Mouse (Mus musculus) midbrain, embryonic 16.5 days (tissue): ENCODE measurements around the gene Wdr63. TPM values are rescaled to one million over a fixed set of nuclear protein-coding genes. Genes with fewer than 3 reads are reported as not detected.

ENCODE experiments used
- ATAC-seq: fragments of 200-750 bp; cut with Nextera tagmentation; 2 replicates; pipeline ENCODE4 v1.8.0; 2017; ENCODE audit warnings: moderate TSS enrichment
- H3K27ac ChIP-seq: fragments of 300-500 bp; sonication (generic); 2 replicates; pipeline ENCODE4 v1.5.1; 2014; ENCODE audit warnings: mild to moderate bottlenecking, low read length, mixed read lengths
- H3K27me3 ChIP-seq: fragments of 300-500 bp; sonication (generic); 2 replicates; pipeline ENCODE4 v1.6.1; 2014; ENCODE audit warnings: low read depth, low read length, mixed read lengths; ENCODE audit not compliant: control insufficient read depth, insufficient read depth
- H3K36me3 ChIP-seq: fragments of 300-500 bp; sonication (generic); 2 replicates; pipeline ENCODE4 v1.6.1; 2014; ENCODE audit warnings: mild to moderate bottlenecking, low read length, moderate library complexity, mixed read lengths; ENCODE audit not compliant: control insufficient read depth, insufficient read depth
- H3K4me1 ChIP-seq: fragments of 300-500 bp; sonication (generic); 2 replicates; pipeline ENCODE4 v1.6.1; 2014; ENCODE audit warnings: mild to moderate bottlenecking, low read length, mixed read lengths; ENCODE audit not compliant: control insufficient read depth, insufficient read depth
- H3K4me2 ChIP-seq: fragments of 300-500 bp; sonication (generic); 2 replicates; pipeline ENCODE4 v1.6.1; 2014; ENCODE audit warnings: mild to moderate bottlenecking, low read length, mixed read lengths
- H3K4me3 ChIP-seq: fragments of 300-500 bp; sonication (generic); 2 replicates; pipeline ENCODE4 v1.5.1; 2014; ENCODE audit warnings: low read depth, mild to moderate bottlenecking, low read length, moderate library complexity, mixed read lengths
- H3K9ac ChIP-seq: fragments of 300-500 bp; sonication (generic); 2 replicates; pipeline ENCODE4 v1.6.1; 2014; ENCODE audit warnings: low read depth, low read length, mixed read lengths
- H3K9me3 ChIP-seq: fragments of 300-500 bp; sonication (generic); replicated peaks from 2 replicates; pipeline ENCODE4 v1.6.1; 2014; ENCODE audit warnings: mild to moderate bottlenecking, low read length, mixed read lengths; ENCODE audit not compliant: control insufficient read depth, poor library complexity, severe bottlenecking
- WGBS: fragments of 180-500 bp; shearing (Covaris S2); extraction: QIAGEN DNeasy Blood & Tissue Kit; methylation state at CpG from one replicate; pipeline ENCODE4 v1.1.7; 2014; 5-methylcytosine and 5-hydroxymethylcytosine counted together
- polyA plus RNA-seq: library from polyadenylated mRNA; unstranded; fragments of >200 nt; fragmentation: Nextera tagmentation; extraction: Ambion mirVana; gene quantifications from 2 replicates; pipeline ENCODE4 v1.2.1, GENCODE M21; 2015

Wdr63 gene
- polyA plus RNA-seq, 1 experiment from 2014 or later = 1.1 TPM

DNA sequence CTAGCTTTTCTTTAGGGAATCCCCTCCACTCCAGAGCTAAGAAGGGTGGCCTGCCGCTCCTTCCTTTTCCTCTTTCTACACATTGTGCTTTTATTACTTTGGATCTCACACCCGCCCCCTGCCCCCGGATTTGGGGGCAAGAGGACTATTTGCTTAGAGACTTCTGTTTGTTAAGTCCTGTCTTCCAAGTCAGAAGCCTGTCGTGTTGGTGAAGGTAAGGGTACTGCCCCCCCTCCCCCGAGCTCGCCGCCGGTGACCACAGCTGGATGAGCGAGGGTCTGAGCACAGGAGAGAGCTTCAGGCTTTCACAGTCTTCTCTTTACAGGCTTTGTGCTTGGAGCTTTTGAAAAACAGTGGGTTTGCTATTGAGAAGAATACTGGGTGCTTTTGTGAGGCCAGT lies 90.4 kb downstream of the Wdr63 start:
- H3K27me3 ChIP-seq = no peaks in the 10 kb centered on the region
- no peak for ATAC-seq
- no peak overlapping the region for H3K4me2 ChIP-seq
- H3K4me3 ChIP-seq = no peak overlapping the region
- H3K9me3 ChIP-seq = no peaks in the 10 kb centered on the region
- H3K4me1 ChIP-seq = no peaks in the 10 kb centered on the region
- no peak overlapping the region for H3K9ac ChIP-seq
- H3K36me3 ChIP-seq = no peaks in the 10 kb centered on the region
- H3K27ac ChIP-seq = no peak overlapping the region
- WGBS = 42% methylated on average over 9 of the region's 9 CpGs

DNA sequence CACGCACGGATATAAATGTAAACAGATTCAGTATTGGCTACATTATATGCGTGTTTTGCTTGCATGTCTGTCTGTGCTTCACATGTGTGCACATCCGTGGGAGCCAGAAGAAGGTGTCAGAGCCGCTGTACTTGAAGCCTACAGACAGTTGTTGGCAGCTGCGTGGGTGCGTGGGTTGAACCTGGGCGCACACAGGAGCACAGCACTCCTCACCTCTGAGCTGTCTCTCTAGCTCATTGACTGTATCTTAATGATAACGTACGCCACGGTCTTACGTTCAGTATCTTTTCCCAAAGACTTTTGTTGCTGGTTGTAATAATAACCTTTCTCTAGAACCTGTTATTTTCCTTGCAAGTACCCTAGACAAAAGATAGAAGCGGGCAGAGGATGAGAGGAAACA lies 91.0 kb downstream of the Wdr63 start:
- WGBS = 85% methylated on average over 13 of the region's 13 CpGs
- no peak overlapping the region for H3K4me3 ChIP-seq
- H3K36me3 ChIP-seq = no peaks in the 10 kb centered on the region
- no peak overlapping the region for H3K4me2 ChIP-seq
- no peak overlapping the region for H3K9ac ChIP-seq
- H3K4me1 ChIP-seq = no peaks in the 10 kb centered on the region
- no peak overlapping the region for H3K27ac ChIP-seq
- no peaks in the 10 kb centered on the region for H3K9me3 ChIP-seq
- no peaks in the 10 kb centered on the region for H3K27me3 ChIP-seq
- no peak for ATAC-seq

DNA sequence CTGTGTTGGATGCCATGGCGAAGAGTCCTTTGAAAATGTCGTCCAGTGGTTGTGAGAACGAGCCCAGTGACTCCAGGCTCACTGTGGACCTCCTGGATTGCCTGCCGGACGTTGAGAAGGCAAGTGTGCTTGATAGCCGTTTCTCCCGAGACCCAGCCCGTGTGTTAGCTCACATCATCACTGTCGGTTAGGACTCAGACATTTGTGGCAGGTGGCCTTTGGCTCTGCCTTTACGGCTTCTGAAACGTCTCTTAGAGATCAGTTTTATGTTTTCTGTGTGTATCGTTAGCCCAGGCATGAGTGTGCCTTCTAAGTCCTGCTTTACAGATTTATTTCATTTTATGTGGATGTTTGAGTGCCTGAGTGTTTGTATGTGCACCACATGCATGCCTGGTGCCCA lies 93.6 kb downstream of the Wdr63 start:
- H3K9ac ChIP-seq = no peak overlapping the region
- H3K4me1 ChIP-seq = no peaks in the 10 kb centered on the region
- no peaks in the 10 kb centered on the region for H3K27me3 ChIP-seq
- no peak for ATAC-seq
- H3K9me3 ChIP-seq = no peaks in the 10 kb centered on the region
- no peak overlapping the region for H3K4me2 ChIP-seq
- 95% methylated on average over 12 of the region's 12 CpGs for WGBS
- no peaks in the 10 kb centered on the region for H3K36me3 ChIP-seq
- H3K27ac ChIP-seq = no peak overlapping the region
- H3K4me3 ChIP-seq = no peak overlapping the region

DNA sequence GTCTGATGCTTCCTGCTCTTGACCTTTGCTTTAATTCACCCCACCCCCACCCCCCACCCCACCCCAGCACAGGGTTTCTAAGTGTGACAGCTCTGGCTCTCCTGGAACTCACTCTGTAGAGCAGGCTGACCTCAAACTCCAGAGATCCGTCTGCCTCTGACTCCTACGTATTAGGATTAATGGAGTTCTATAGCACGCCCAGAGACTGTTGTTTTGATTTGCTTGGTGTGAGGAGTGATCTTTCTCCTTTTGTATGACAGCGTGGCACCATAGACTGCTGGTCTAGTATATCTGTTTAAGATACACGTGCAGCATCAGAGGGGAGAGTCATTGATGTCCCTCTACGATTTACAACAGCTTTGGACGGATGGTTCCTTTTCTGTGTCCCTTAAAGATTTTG lies 94.4 kb downstream of the Wdr63 start:
- no peak overlapping the region for H3K27ac ChIP-seq
- no peak overlapping the region for H3K4me2 ChIP-seq
- H3K4me1 ChIP-seq = no peaks in the 10 kb centered on the region
- 93% methylated on average over 7 of the region's 7 CpGs for WGBS
- H3K9me3 ChIP-seq = no peaks in the 10 kb centered on the region
- no peak for ATAC-seq
- no peaks in the 10 kb centered on the region for H3K36me3 ChIP-seq
- H3K4me3 ChIP-seq = no peak overlapping the region
- H3K9ac ChIP-seq = no peak overlapping the region
- no peaks in the 10 kb centered on the region for H3K27me3 ChIP-seq

DNA sequence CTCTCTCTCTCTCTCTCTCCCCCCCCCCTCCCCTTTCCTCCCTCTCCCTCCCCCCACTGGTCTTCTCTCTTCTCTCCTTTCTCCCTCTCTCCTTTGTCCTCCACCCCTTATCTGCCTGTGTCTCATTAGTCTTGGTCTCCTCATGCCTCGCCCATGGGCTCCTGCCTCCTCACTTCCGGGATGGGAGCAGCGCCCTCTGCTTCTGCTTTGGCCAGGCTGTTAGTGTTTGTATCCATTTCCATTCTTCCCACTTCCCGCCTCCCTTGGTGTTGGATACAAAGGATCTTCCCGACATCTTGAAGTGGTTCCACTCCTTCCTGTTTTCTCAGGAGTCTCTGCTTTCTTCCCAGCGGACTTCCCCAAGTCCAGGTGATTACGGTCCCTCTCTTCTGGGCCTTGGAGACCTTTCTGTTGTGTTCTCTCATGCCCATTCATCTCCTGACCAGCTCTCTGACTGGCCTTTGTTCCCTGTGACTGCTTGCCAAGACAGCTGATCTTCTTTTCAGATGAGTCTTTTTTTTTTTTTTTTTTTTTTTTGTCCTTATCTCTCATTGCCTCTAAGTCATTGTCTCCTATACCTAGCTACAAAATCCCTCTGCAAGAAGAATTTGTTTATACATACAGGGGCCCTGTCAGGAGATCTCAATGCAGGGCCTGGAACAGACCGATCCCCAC lies 96.2 kb downstream of the Wdr63 start:
- no peak overlapping the region for H3K27ac ChIP-seq
- no peak overlapping the region for H3K4me3 ChIP-seq
- H3K4me2 ChIP-seq = no peak overlapping the region
- no peaks in the 10 kb centered on the region for H3K9me3 ChIP-seq
- H3K4me1 ChIP-seq = no peaks in the 10 kb centered on the region
- H3K9ac ChIP-seq = no peak overlapping the region
- H3K36me3 ChIP-seq = no peaks in the 10 kb centered on the region
- ATAC-seq = no peak
- WGBS = 65% methylated on average over 8 of the region's 8 CpGs
- no peaks in the 10 kb centered on the region for H3K27me3 ChIP-seq

DNA sequence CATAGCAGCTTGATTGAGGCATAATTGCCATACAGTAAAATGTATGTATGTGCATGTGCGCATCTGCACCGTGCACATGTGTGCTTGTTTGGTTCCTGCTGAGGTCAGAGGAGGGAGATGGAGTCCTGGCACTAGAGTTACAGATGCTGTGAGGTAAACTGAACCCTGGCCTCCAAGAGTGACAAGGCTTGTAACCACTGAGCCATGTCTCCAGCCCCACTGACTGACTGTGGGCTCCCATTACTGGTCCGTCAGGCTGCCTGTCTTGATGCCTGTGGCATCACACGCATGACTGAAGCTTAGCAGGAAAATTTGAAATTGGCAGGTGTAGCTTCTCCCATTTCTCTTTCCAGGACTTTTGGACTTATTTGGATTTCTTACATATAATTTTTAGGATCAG lies 97.2 kb downstream of the Wdr63 start:
- 86% methylated on average over 4 of the region's 4 CpGs for WGBS
- no peak overlapping the region for H3K9ac ChIP-seq
- no peaks in the 10 kb centered on the region for H3K36me3 ChIP-seq
- no peaks in the 10 kb centered on the region for H3K9me3 ChIP-seq
- no peak overlapping the region for H3K4me3 ChIP-seq
- H3K27me3 ChIP-seq = no peaks in the 10 kb centered on the region
- no peak overlapping the region for H3K4me2 ChIP-seq
- no peak for ATAC-seq
- no peak overlapping the region for H3K27ac ChIP-seq
- H3K4me1 ChIP-seq = no peaks in the 10 kb centered on the region

DNA sequence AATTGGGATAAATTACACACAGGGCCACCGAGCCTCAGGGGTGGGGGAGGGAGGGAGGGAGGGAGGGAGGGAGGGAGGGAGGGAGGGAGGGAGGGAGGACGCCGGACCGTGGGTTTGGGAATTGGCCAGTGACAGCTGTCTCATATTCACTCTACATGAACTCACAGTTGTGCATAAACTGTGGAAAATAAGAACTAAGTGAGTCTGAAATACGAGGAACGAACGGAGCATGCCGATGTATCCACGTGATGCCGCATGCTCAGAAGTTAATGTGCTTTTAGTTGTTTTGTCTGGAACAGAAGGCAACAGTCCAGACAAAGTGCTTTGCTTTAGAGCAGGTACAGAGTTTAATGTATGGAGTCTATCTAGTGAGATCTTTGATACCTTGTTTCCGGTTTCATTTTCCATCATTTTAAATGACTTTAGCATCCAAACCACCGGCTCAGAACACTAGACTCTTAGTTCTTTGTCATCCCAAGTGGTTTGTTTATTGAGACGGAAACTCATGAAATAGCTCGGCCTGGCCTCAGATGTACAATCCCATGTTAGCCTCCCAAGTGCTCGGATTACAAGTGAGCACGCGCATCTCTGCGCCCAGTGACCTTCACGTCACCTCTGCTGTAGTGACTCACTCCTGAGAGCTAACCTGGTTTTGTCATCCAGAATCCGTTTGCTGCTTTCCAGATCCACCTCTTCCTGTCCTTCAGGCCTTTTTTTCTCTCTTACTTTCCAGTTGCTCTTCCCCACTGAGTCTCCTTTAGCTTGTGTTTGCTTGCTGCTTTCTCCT lies 97.9 kb downstream of the Wdr63 start:
- no peak for ATAC-seq
- no peak overlapping the region for H3K4me2 ChIP-seq
- no peaks in the 10 kb centered on the region for H3K27me3 ChIP-seq
- no peak overlapping the region for H3K27ac ChIP-seq
- no peaks in the 10 kb centered on the region for H3K36me3 ChIP-seq
- H3K9ac ChIP-seq = no peak overlapping the region
- no peaks in the 10 kb centered on the region for H3K9me3 ChIP-seq
- no peaks in the 10 kb centered on the region for H3K4me1 ChIP-seq
- H3K4me3 ChIP-seq = no peak overlapping the region
- 72% methylated on average over 19 of the region's 20 CpGs for WGBS

DNA sequence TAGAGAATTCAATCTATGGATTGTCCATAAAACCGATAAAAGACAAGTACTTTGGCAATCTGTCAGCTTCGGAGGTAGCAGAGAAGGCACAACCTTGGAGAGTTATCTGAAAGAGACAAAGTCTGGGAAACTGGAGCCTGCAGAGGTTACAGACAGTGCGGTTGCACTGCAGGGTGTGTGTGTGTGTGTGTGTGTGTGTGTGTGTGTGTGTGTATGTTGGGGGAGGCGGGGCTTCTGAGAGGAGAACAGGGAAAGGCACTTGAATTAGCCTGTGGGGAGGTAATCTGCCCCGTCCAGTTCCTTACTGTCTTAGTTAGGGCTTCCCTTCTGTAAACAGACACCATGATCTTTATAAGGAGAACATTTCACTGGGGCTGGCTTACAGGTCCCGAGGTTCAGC lies 100.1 kb downstream of the Wdr63 start:
- Histone ChIP-seq H3K4me2 (no peak overlapping the region), H3K36me3 (no peaks in the 10 kb centered on the region), H3K27ac (no peak overlapping the region), H3K4me1 (no peaks in the 10 kb centered on the region), H3K9ac (no peak overlapping the region), H3K4me3 (no peak overlapping the region), H3K9me3 (no peaks in the 10 kb centered on the region), H3K27me3 (no peaks in the 10 kb centered on the region)
- ATAC-seq = no peak
- 89% methylated on average over 6 of the region's 6 CpGs for WGBS

DNA sequence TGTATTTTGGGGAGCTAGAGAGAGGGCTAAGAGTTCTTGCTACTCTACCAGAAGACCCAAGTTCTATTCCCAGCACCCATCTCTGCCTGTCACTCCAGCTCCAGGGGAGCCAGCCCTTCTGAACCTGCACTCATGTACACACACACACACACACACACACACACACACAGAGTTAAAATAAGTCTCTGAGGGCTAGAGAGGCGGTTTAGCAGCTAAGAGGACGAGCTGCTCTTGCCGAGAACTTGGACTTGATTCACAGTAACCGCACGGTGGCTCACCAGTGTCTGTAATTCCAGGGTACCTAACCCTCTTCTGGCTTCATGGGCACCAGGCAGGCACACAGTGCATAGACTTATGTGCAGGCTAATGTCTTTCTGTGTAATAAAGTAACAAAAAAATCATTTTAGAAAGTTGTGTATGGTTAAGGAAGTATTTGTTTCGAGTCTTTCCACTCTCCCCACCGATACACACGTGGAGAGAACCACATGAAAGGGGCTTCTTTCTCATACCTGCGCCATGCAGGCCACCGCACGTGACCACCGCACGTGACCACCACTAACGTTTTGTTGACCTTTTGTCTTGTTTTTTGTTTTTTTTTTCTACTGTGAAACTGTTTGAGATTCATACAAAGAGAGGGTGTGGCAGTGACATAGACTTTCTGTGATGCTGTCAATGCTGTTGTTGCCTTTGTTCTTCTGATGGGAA lies 103.4 kb downstream of the Wdr63 start:
- H3K9ac ChIP-seq = no peak overlapping the region
- peaks cover 6% of the 10 kb centered on the region for H3K36me3 ChIP-seq
- ATAC-seq = no peak
- no peaks in the 10 kb centered on the region for H3K9me3 ChIP-seq
- no peak overlapping the region for H3K27ac ChIP-seq
- no peaks in the 10 kb centered on the region for H3K27me3 ChIP-seq
- 95% methylated on average over 14 of the region's 14 CpGs for WGBS
- no peaks in the 10 kb centered on the region for H3K4me1 ChIP-seq
- no peak overlapping the region for H3K4me2 ChIP-seq
- no peak overlapping the region for H3K4me3 ChIP-seq
